Mouse (Mus musculus): ENCODE measurements at regions not wholly inside any gene's neighbourhood (a gene's known extent, or its start where the extent isn't known, plus 50 kb on each side); places are given as distances from the start of the nearest gene placed in this dataset.

DNA sequence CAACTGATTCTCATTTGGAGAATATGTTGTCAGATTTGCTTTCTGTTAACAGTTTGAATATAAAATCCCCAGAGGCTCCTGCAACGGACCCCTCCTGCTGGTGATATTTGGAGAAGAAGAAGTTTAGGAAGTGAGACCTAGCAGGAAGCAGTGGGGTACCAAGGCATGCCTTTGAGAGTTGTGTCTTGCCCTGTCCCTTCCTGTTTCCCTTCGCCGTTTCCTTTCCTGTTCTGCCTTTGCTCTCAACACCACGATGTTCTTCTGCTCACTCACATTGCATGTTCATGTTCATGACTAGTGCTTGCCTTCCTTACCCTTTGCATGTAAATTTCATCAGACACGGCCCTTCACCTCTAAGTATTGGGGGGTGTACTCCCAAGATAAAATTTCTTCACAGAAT is 254.0 kb downstream of the Tle4 start:
- no peak for DNase-seq (ENCODE audit: low spot score in 2 of 2)

DNA sequence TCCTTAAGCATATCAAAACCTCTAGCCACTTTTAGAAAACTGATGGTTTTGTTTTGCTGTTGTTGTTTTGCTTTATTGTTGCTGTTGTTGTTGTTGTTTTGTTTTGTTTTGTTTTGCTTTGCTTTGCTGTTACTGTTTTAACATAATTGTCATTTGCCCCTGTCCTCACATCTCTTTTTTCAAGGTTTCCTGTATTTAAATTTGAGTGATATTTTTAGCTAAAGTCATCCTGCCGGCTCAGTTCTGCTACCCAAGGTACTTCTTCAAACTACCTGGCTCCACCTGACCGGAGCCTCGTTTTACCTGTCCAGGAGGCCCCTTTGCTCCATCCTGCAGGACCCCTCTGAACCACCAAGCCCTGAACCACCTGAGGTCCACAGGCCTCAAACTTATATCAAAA is 253.4 kb downstream of the Tle4 start:
- DNase-seq (ENCODE audit: low spot score in 2 of 2), result no peak

DNA sequence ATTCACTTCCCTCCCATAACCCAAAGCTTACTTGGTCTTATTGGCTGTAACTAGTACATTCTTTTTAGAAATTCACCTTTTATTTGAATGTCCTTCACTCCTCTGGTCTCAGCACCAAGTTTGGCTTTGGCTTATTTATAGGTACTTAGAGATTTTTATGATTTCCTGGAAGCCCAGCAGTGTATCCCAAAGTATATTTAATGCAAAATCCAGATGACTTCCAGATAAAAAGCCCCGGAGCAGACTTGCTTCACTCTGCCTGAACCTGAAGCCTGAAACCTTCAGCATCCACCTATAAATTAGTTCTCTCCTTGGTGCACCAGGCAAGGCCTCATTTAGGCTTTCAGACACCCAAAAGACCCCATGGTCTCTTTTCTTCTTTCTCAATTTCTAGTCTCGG is 250.8 kb downstream of the Tle4 start:
- no peak for DNase-seq (ENCODE audit: low spot score in 2 of 2)

DNA sequence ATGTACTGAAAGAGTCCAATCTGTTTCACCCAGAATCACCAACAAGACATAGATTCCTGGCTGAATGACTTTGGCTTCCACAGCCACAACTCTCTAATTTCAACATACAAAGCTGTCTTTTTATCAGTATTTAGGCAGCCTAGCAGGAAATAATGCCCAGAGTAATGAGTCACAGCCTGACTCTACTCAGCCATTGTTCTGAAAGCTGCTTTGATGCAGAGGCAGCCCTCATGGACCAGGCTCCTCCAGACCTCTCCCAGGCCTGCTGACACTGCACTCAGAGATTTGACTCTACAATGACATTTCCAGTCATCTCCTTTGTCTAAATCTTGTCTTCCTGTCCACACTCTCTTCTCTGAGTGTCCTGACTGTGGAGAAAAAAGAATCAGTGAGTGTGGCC is 250.4 kb downstream of the Tle4 start:
- no peak for DNase-seq (ENCODE audit: low spot score in 2 of 2)

DNA sequence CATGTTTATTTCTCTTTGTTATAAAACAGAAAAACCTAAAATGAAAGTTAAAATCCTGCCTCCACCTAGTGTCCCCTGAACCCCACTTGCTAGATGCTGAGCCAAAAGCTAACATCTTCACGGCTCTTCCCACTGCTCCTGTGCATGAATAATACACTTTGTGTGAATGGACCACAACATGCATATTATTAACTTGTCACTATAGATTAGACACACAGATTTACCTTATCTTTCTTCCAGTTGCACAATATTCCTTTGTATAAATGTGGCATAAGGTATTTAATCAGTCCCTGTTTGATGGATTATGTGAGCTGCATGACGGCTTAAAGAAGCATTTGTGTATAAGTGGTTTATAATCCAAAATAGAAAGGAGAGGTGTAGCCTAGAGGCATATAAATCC is 248.1 kb downstream of the Tle4 start:
- DNase-seq (ENCODE audit: low spot score in 2 of 2), result no peak

DNA sequence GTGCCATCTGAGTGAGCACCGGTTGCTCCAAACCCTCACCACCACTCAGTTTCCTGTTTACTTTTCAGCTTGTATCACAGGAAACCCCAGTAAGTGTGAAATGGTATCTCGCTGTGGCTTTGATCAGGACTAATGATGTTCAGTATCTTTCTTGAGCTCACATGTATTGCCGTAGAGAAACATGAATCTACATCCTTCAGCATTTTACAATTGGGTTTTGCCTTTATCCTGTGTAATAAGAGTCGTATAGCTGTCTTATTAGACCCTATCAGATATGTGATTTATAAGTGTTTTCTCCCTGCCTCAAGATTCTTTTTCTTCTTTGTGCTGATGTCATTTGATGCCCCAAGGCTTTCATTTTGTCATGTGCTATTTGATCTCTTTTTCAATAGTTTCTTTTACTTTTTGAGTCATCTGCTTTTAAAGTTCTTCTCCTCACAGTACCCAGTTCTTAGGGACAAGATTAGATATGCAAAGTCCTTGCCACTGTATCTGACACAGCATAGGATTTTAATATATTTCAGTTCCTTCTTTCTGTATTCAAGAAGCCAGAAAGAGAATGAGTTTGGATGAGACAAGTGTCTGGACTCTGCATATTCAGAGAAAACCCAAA is 246.0 kb downstream of the Tle4 start:
- peak in 1 of 2 experiments; percentile 16 for DNase-seq (ENCODE audit: low spot score in 2 of 2)

DNA sequence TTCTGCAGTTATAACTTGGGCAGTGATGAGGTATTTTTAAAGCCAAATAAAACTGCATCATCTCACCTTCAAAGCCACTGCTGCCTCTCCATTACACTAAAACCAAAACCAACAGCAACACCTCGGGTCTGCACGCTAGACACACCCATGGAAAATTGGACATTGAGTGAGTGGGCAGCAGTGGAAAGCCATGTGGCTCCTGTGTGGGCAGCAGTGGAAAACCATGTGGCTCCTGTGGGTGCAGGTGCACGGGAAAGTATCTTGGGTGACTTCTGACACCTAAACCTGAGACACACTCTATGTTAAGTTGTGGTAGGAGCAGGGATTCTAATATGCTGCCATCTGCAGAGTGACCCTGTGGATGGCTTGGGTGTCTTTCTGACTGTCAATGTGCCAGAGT is 245.3 kb downstream of the Tle4 start:
- no peak for DNase-seq (ENCODE audit: low spot score in 2 of 2)

DNA sequence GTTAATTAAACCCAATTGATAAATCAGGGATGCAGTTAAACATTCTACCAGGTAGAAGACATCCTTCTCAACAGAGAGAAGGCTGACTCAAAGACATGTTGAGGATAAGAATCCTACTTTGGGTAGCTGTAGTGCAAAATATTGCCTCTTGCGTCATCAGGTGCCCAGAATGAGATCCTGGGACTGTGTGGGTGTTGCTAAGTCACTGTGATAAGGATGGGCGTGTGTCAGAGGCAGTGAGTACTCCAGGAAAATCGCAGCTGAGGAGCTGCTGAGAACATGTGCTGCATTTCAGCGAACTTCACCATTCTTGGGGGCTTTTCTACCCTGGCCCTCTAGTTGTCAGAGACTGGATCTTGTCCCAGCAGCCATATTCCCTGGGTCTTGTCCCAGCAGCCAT is 244.7 kb downstream of the Tle4 start:
- no peak for DNase-seq (ENCODE audit: low spot score in 2 of 2)

DNA sequence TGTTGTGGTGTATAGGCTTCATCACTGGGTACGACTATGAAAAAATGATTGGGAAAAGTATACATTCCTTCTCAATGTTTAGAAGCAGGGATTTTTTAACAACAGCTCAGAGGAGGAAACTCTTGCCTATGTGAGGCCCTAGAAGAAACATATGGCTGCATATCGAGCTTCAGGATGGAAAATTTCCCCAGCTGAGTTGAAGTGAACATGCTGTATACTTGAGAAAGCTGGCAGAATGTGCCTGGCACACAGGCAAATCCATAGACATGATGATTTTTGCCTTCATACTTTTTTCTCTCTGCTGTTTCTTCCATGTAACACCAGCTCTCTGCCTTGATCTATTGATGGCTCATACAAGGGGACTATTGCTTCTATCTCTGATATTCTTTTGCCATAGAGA is 242.7 kb downstream of the Tle4 start:
- no peak for DNase-seq (ENCODE audit: low spot score in 2 of 2)

DNA sequence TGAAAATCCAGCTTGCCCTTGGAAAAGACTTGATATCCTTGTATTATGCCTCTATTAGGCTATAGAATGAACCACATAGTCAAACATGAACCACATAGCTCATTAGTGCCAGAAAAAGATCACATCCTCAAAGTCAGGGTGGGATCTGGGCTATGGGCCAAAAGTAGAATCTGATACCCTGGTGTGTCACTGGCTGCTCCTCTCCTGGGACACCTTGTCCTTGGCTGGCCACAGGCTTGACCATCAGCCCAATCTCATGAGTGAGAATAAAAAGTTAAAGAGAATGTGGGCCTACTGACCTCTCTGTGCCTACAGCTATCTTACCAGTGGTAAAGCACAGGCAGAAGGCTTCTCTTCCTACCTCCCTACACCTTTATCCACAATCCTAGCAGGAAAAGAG is 241.9 kb downstream of the Tle4 start:
- no peak for DNase-seq (ENCODE audit: low spot score in 2 of 2)

DNA sequence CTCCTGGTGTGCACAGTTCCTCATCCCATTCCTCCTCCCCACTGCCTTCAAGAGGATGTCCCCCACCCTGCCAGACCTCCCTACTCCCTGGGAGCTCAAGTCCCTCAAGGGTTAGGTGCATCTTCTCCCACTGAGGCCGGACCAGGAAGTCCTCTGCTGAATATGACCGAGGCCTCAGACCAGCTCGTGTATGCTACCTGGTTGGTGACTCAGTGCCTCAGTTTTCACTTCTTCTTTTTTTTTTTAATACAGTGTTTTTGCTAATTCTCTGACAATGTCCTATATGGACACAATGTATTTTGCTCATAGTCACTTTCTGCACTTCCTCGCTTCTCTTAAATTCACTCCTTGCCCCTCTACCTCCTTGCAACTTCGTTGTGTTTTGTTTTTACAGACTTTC is 237.2 kb downstream of the Tle4 start:
- no peak for DNase-seq (ENCODE audit: low spot score in 2 of 2)

DNA sequence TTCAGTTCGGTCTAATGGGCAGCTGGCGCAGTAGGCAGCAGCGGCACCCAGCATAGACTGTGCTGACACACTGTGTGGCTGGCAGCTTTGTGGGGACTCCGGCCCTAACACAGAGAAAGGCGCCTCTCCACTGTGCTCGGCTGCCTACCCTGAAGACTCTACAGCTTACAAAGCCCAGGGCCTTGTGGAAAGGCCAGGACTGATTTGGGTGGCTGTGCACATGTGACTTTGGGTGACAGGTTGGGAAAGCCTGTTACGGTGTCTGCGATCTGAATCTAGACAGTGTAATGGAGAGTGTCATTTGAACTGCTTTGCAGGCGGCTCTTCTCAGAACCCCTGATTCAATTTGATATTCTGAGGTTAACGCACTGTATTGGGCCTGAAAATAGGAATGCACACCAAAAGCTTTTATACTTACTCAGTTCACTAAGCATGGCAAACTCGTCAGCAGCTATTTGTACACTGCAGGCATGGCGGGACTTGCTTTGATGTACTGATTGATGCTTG is 228.7 kb downstream of the Tle4 start:
- no peak for DNase-seq (ENCODE audit: low spot score in 2 of 2)

DNA sequence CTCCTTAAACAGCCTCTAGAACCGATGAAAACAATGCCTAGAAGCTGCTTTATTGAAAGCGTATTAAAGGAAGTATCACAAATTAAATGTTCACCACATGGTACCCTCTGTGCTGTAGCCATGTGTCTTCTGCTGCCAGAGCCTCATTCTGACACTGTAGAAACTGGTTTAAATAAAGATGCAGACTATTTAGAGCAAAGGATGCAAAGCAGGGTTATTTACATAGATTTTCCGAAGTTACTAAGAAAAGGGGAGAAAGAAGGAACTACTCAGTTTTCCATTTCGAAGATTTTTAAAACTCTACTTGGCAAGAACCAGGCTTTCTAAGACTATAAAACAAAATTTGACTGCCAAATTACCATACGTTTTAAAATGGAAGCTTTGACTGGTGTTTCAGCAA is 226.5 kb downstream of the Tle4 start:
- no peak for DNase-seq (ENCODE audit: low spot score in 2 of 2)

DNA sequence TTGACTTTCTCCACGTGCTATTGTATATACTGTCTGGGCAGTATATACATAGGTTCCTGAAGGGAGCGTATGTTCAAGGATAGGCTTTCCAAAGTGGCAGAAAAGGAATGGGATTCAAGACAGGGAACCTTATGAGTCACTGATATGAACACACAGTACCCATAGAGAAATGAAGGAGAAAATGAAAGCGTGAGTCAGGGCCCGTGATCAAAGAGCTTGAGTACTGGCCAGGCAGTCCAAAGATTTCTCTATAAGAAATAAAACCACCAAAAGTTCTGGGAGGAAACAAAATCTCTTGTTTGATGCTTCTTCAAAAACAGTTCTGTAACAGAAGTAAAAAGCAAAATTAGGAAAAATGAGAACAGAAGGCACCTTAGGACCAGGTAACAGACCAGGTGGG is 223.9 kb downstream of the Tle4 start:
- DNase-seq (ENCODE audit: low spot score in 2 of 2), result no peak

DNA sequence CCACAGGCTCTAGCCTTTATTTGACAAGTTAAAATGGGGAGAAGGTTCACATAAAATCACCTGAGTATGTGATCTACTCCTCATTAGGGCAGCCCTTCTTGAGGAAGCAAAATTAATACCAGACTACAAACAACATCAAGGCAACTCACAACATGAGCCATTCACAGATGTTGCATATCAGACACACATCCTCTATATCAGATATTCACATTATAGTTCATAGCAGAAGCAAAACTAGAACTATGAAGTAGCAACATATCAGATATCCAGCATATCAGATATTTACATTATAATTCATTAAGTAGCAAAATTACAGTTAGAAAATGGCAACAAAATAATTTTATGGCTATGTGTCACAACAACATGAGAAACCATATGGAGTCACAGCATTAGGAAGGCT is 217.0 kb downstream of the Tle4 start:
- no peak for DNase-seq (ENCODE audit: low spot score in 2 of 2)

DNA sequence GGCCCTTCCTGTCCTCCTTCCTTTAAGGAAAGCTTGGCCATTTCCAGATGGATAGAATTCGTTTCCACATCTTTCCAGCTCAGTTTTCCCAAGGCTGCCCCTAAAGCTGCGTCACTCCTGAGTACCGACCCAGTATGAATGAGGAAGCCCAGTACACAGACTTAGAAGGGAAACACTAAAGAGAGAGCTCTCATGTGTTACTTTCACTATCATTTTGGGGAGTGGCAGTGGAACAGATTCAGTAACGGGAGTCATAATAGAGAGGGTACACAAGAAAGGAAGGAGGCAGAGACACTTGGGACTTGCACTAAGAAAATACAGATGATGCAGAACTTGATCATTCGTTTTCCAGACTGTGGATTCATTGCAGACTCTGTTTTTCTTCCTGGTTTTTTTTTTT is 210.1 kb downstream of the Tle4 start:
- no peak for DNase-seq (ENCODE audit: low spot score in 2 of 2)

DNA sequence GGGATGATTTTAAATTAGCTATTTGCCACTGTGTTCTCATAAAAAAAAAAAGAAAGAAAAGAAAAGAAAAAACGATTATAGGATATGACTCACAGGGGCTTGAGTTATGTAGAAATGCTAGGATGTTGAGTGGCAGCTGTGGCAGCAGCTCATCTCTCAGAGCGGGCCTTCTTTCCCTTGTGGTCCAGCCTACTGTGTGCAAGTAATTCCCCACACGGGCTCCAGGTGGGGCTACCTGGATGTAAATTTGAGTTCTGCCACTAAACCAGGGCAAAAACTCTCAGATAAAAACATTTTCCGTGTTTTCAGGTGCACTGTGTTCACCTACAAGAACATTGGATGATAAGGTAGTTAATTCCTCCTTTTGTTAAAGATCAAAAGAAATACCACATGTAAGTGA is 209.3 kb downstream of the Tle4 start:
- peak; percentile 8 to 37 for DNase-seq (ENCODE audit: low spot score in 2 of 2)

DNA sequence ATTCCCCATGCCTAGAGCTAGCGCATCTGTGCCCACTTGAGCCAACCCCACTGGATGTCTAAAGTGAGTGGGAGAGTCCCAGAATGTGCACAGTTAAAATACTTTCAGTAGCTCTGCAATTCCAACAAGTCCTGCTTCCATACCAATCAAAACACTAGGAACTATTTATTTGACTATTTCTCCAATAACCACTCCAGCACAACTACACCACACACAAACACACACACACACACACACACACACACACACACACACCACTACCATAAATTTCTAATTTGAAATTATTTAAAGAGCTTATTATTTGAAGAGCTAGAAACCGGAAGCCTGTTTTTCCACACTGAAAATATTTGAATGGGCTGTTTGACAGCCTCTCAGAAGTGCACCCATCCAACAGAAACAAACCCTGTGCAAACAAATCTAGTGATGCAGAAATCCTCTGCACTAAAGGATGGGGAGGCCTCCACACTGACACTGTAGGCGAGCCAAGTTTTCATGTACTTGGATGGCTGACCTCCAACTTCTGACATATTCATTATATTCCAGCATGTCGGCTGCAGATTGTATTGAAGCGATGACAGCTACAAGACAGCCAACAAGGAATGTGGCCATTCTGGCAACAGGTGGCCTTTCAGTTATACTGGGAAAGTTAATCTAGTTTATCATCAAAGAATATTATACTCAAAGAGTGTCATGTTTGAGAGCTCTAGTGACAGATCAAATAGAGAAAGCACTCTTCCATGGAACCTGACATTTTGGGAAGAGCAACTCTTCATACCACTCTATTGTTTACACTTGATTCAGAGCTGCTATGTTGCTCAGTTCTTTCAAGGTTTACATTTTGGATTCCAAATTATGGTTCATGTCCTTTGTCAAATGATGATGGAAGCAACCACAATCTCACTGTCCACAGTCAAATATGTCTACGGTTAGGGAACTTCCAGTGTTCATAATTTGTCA is 207.7 kb downstream of the Tle4 start:
- DNase-seq (ENCODE audit: low spot score in 2 of 2), result no peak

DNA sequence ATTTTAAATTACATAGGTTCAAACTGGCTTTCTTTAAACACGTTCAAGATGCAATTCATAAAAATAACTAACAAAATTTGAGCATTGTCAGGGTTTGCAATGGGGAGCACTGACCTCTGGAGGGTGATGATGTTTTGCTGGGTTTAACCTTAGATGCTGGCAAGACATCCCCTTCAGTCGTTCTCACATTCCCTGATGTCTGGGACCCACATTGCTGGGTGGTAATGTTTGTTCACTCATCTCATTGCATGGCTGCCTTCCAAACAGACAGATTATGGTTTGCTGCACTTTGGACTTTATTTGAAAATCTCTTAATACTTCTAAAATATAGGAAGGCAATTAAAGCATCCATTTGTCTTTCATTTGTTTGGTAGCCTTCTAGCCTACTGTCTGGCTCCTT is 206.9 kb downstream of the Tle4 start:
- DNase-seq (ENCODE audit: low spot score in 2 of 2), result no peak

Data from thymus, postnatal 10 days (tissue).